Mouse (Mus musculus) MEL (cell line): ENCODE measurements around the gene Lmnb2. TPM values are rescaled to one million over a fixed set of nuclear protein-coding genes. Genes with fewer than 3 reads are reported as not detected.
A peak's percentile ranks its signal among the peaks of the same experiment; 100 is the strongest.

ENCODE experiments used
- DNase-seq: peaks from one replicate; pipeline ENCODE4 v3.0.0; 2011; ENCODE audit warnings: low read depth, low spot score
- H3K27ac ChIP-seq: 2 replicates; pipeline ENCODE4 v1.5.1; 2012; ENCODE audit warnings: low read depth, mild to moderate bottlenecking, control low read depth, low read length, moderate library complexity; ENCODE audit not compliant: control insufficient read depth
- H3K27me3 ChIP-seq, 2 experiments: fragments of 150-350 bp in 1 of 2; sonication (generic) in 1 of 2; 2 replicates each; pipeline ENCODE4 v1.6.1; 2012; ENCODE audit warnings: low read length in 2 of 2, mild to moderate bottlenecking in 2 of 2, improper control_type of control experiment in 1 of 2, moderate library complexity in 1 of 2; ENCODE audit not compliant: insufficient read depth in 2 of 2, control insufficient read depth in 1 of 2
- H3K36me3 ChIP-seq, 2 experiments: 2 replicates each; pipeline ENCODE4 v1.6.1; 2012 to 2014; ENCODE audit warnings: low read length in 2 of 2, improper control_type of control experiment in 1 of 2, inconsistent platforms in 1 of 2, mild to moderate bottlenecking in 1 of 2; ENCODE audit not compliant: insufficient read depth in 2 of 2, control insufficient read depth in 1 of 2
- H3K4me1 ChIP-seq, 2 experiments: fragments of 150-350 bp in 1 of 2; sonication (generic) in 1 of 2; 2 replicates each; pipeline ENCODE4 v1.6.1; 2012; ENCODE audit warnings: low read length in 2 of 2, improper control_type of control experiment in 1 of 2, mild to moderate bottlenecking in 1 of 2; ENCODE audit not compliant: insufficient read depth in 2 of 2, control insufficient read depth in 1 of 2
- H3K4me3 ChIP-seq, 2 experiments: fragments of 150-350 bp in 1 of 2; sonication (generic) in 1 of 2; 2 replicates each; pipeline ENCODE4 v1.5.1; 2012; ENCODE audit warnings: low read depth in 2 of 2, low read length in 2 of 2, mild to moderate bottlenecking in 2 of 2, moderate library complexity in 2 of 2, control low read depth in 1 of 2, improper control_type of control experiment in 1 of 2; ENCODE audit not compliant: control insufficient read depth in 1 of 2, insufficient read depth in 1 of 2
- H3K79me2 ChIP-seq: 2 replicates; pipeline ENCODE4 v1.6.1; 2012; ENCODE audit warnings: mild to moderate bottlenecking, low read length, moderate library complexity; ENCODE audit not compliant: control insufficient read depth, poor library complexity, insufficient read depth
- H3K9ac ChIP-seq: 2 replicates; pipeline ENCODE4 v1.6.1; 2012; ENCODE audit warnings: low read depth, mild to moderate bottlenecking, control low read depth, low read length, moderate library complexity; ENCODE audit not compliant: control insufficient read depth, poor library complexity, severe bottlenecking
- H3K9me3 ChIP-seq: fragments of 150-350 bp; sonication (generic); replicated peaks from 2 replicates; pipeline ENCODE4 v1.6.1; 2012; ENCODE audit warnings: mild to moderate bottlenecking, low read length, improper control_type of control experiment, moderate library complexity; ENCODE audit not compliant: insufficient read depth
- BHLHE40 ChIP-seq: IDR thresholded peaks from 2 replicates; pipeline ENCODE4 v1.6.1; 2012; ENCODE audit warnings: low read depth, mild to moderate bottlenecking, inconsistent platforms, low read length, improper control_type of control experiment, borderline replicate concordance
- CHD1 ChIP-seq: IDR thresholded peaks from 2 replicates; pipeline ENCODE4 v1.6.1; 2012; ENCODE audit warnings: low read depth, mild to moderate bottlenecking, inconsistent platforms, low read length, improper control_type of control experiment
- E2F4 ChIP-seq: IDR thresholded peaks from 2 replicates; pipeline ENCODE4 v1.6.1; 2011; ENCODE audit warnings: low read depth, low read length, improper control_type of control experiment, borderline replicate concordance
- ELF1 ChIP-seq: IDR thresholded peaks from 2 replicates; pipeline ENCODE4 v1.6.1; 2014; ENCODE audit warnings: low read depth, mild to moderate bottlenecking, inconsistent platforms, low read length, improper control_type of control experiment, moderate library complexity
- EP300 ChIP-seq, 2 experiments: IDR thresholded peaks; 2 replicates each; pipeline ENCODE4 v1.6.1; 2011; ENCODE audit warnings: improper control_type of control experiment in 2 of 2, low read length in 2 of 2, low read depth in 1 of 2, mild to moderate bottlenecking in 1 of 2
- GABPA ChIP-seq: IDR thresholded peaks from 2 replicates; pipeline ENCODE4 v1.6.1; 2012; ENCODE audit warnings: low read depth, mild to moderate bottlenecking, inconsistent platforms, low read length, improper control_type of control experiment, moderate library complexity
- GATA1 ChIP-seq: IDR thresholded peaks from 2 replicates; pipeline ENCODE4 v1.6.1; 2011; ENCODE audit warnings: low read depth, low read length, improper control_type of control experiment
- KAT2A ChIP-seq: conservative IDR thresholded peaks from 2 replicates; pipeline ENCODE4 v1.6.1; 2012; ENCODE audit warnings: low read depth, low read length, improper control_type of control experiment, inconsistent platforms
- MAZ ChIP-seq: IDR thresholded peaks from 2 replicates; pipeline ENCODE4 v1.6.1; 2012; ENCODE audit warnings: low read depth, mild to moderate bottlenecking, inconsistent platforms, low read length, improper control_type of control experiment
- MEF2A ChIP-seq: IDR thresholded peaks from 2 replicates; pipeline ENCODE4 v1.6.1; 2014; ENCODE audit warnings: low read depth, mild to moderate bottlenecking, inconsistent platforms, low read length, improper control_type of control experiment; ENCODE audit not compliant: poor library complexity, insufficient replicate concordance, severe bottlenecking; ENCODE audit errors: extremely low read depth
- MXI1 ChIP-seq: IDR thresholded peaks from 2 replicates; pipeline ENCODE4 v1.6.1; 2011; ENCODE audit warnings: mild to moderate bottlenecking, low read depth, low read length, improper control_type of control experiment
- MYB ChIP-seq: IDR thresholded peaks from 2 replicates; pipeline ENCODE4 v1.6.1; 2011; ENCODE audit warnings: mild to moderate bottlenecking, low read depth, low read length, improper control_type of control experiment
- MYC ChIP-seq: IDR thresholded peaks from 2 replicates; pipeline ENCODE4 v1.6.1; 2011; ENCODE audit warnings: low read depth, mild to moderate bottlenecking, low read length, improper control_type of control experiment, moderate library complexity
- NELFE ChIP-seq: IDR thresholded peaks from 2 replicates; pipeline ENCODE4 v1.6.1; 2011; ENCODE audit warnings: low read depth, low read length, improper control_type of control experiment
- NRF1 ChIP-seq: IDR thresholded peaks from 2 replicates; pipeline ENCODE4 v1.6.1; 2014; ENCODE audit warnings: low read depth, mild to moderate bottlenecking, inconsistent platforms, low read length, improper control_type of control experiment, moderate library complexity; ENCODE audit not compliant: poor library complexity, insufficient read depth, severe bottlenecking
- POLR2AphosphoS2 ChIP-seq: IDR thresholded peaks from 2 replicates; pipeline ENCODE4 v1.6.1; 2011; ENCODE audit warnings: low read length, improper control_type of control experiment
- POLR2AphosphoS5 ChIP-seq: IDR thresholded peaks from 2 replicates; pipeline ENCODE4 v1.6.1; 2012; ENCODE audit warnings: low read depth, borderline replicate concordance, mild to moderate bottlenecking, inconsistent platforms, low read length, moderate library complexity, mixed read lengths
- RAD21 ChIP-seq: IDR thresholded peaks from 2 replicates; pipeline ENCODE4 v1.6.1; 2011; ENCODE audit warnings: mild to moderate bottlenecking, low read depth, low read length, improper control_type of control experiment
- SIN3A ChIP-seq: IDR thresholded peaks from 2 replicates; pipeline ENCODE4 v1.6.1; 2012; ENCODE audit warnings: low read length, improper control_type of control experiment, inconsistent platforms
- SMC3 ChIP-seq: IDR thresholded peaks from 2 replicates; pipeline ENCODE4 v1.6.1; 2011; ENCODE audit warnings: low read depth, low read length, improper control_type of control experiment
- TBP ChIP-seq: IDR thresholded peaks from 2 replicates; pipeline ENCODE4 v1.8.0; 2011; ENCODE audit warnings: low read depth, low read length, improper control_type of control experiment
- UBTF ChIP-seq: IDR thresholded peaks from 2 replicates; pipeline ENCODE4 v1.6.1; 2012; ENCODE audit warnings: low read depth, mild to moderate bottlenecking, inconsistent platforms, low read length, improper control_type of control experiment, moderate library complexity, borderline replicate concordance; ENCODE audit not compliant: insufficient read depth
- USF1 ChIP-seq: IDR thresholded peaks from 2 replicates; pipeline ENCODE4 v1.6.1; 2014; ENCODE audit warnings: low read depth, mild to moderate bottlenecking, inconsistent platforms, low read length, improper control_type of control experiment, moderate library complexity
- USF2 ChIP-seq, 2 experiments: IDR thresholded peaks; 2 replicates each; pipeline ENCODE4 v1.6.1; 2011 to 2012; ENCODE audit warnings: improper control_type of control experiment in 2 of 2, low read length in 2 of 2, borderline replicate concordance in 1 of 2, inconsistent platforms in 1 of 2, low read depth in 1 of 2, mild to moderate bottlenecking in 1 of 2; ENCODE audit not compliant: insufficient read depth in 1 of 2
- ZC3H11A ChIP-seq: IDR thresholded peaks from 2 replicates; pipeline ENCODE4 v1.6.1; 2012; ENCODE audit warnings: low read depth, mild to moderate bottlenecking, inconsistent platforms, low read length, improper control_type of control experiment
- ZKSCAN1 ChIP-seq: IDR thresholded peaks from 2 replicates; pipeline ENCODE4 v1.6.1; 2012; ENCODE audit warnings: low read depth, mild to moderate bottlenecking, inconsistent platforms, low read length, improper control_type of control experiment, moderate library complexity
- ZMIZ1 ChIP-seq: IDR thresholded peaks from 2 replicates; pipeline ENCODE4 v1.6.1; 2012; ENCODE audit warnings: low read depth, mild to moderate bottlenecking, inconsistent platforms, low read length, improper control_type of control experiment, moderate library complexity
- ZNF384 ChIP-seq: IDR thresholded peaks from 2 replicates; pipeline ENCODE4 v1.6.1; 2012; ENCODE audit warnings: low read depth, mild to moderate bottlenecking, inconsistent platforms, low read length, improper control_type of control experiment
- polyA plus RNA-seq, 2 experiments: library from polyadenylated mRNA; stranded (reverse) in 1 of 2; unstranded in 1 of 2; fragments of >175 nt in 1 of 2; fragments of >200 nt in 1 of 2; gene quantifications; 2 replicates each; pipeline versions ENCODE4 v1.2.1 to v1.2.4; 2012; ENCODE audit warnings: low replicate concordance in 2 of 2, low read depth in 1 of 2; ENCODE audit not compliant: insufficient read length in 2 of 2, insufficient read depth in 1 of 2, missing spikeins in 1 of 2
- total RNA-seq: library from RNA; depleted of rRNA; stranded (reverse); fragments of 300-350 nt; gene quantifications from 2 replicates; pipeline ENCODE4 v1.2.3, GENCODE M21; 2012

Lmnb2 gene
- total and polyA plus RNA-seq, 3 experiments, result 29.9 to 32.8 TPM; not detected in 1

GRCm38 (mm10) chr10:80940320-80940987 lies 22.4 kb upstream of the Lmnb2 start:
- no peak for DNase-seq
- Histone ChIP-seq H3K9ac (no peak overlapping the region), H3K27me3 (no peaks in the 10 kb centered on the region), H3K4me3 (no peak overlapping the region), H3K9me3 (no peaks in the 10 kb centered on the region), H3K79me2 (no peaks in the 10 kb centered on the region), H3K36me3 (no peaks in the 10 kb centered on the region; a peak in 1 of 4 replicates), H3K27ac (no peak overlapping the region), H3K4me1 (peaks cover 2 to 19% of the 10 kb centered on the region in 2 experiments; a peak in 3 of 4 replicates)
- TF ChIP-seq MEF2A, result 0 out of 2 replicates have a peak, but pooled peaks have one; percentile 19
- no peak for TF ChIP-seq ZKSCAN1
- no peak for TF ChIP-seq RAD21
- no peak for TF ChIP-seq USF2 (IDR thresholded peaks at IDR 0.05; ENCODE audit: borderline replicate concordance in 1 of 2, insufficient read depth in 1 of 2, low read depth in 1 of 2, low read length in 2 of 2)
- no peak for TF ChIP-seq MXI1
- TF ChIP-seq UBTF, result no peak
- no peak for TF ChIP-seq POLR2AphosphoS2
- no peak for TF ChIP-seq E2F4

DNA sequence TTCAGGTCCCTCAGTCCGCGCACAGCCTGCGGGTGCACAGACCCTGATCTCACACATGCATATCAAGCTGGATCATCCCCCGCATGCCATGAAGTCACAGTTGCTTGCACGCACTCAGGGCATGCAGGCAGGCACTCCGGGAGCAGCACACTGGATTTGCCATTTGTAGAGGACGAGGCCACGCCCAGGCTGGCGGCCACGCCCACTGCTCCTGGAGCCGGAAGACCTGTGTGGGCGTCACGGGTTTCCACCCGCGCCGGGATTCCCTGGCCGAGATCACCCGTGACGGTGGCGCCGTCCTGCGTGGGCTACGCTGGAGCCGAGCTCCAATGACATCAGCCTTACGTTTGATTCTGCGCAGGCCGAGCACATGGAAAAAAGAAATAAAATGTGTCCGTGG lies 21.6 kb upstream of the Lmnb2 start:
- DNase-seq, result peak; percentile 90
- H3K27me3 ChIP-seq, result no peaks in the 10 kb centered on the region
- TF ChIP-seq EP300 (IDR thresholded peaks at IDR 0.05; ENCODE audit: low read depth in 1 of 2, low read length in 2 of 2) (peak in 1 of 2 experiments; percentile 14; a peak in 1 of 4 replicates), KAT2A (no peak), E2F4 (no peak), UBTF (no peak), BHLHE40 (no peak), GABPA (no peak), SIN3A (peak; percentile 54; the same call in 1 of the 2 replicates), ZC3H11A (no peak), GATA1 (no peak), CHD1 (no peak), TBP (0 out of 2 replicates have a peak, but pooled peaks have one; percentile 37), RAD21 (no peak), MYB (no peak), MXI1 (peak; percentile 62; the same call in 1 of the 2 replicates), ELF1 (peak; percentile 66), SMC3 (no peak), USF1 (no peak; the same call in 1 of the 2 replicates), ZMIZ1 (no peak), NRF1 (peak; percentile 33; the same call in 1 of the 2 replicates), MAZ (no peak), MYC (0 out of 2 replicates have a peak, but pooled peaks have one; percentile 29), NELFE (no peak), POLR2AphosphoS5 (no peak), ZNF384 (no peak)

More for the DNA sequence above, 21.6 kb upstream of the Lmnb2 start:
- Histone ChIP-seq H3K9me3 (no peaks in the 10 kb centered on the region), H3K79me2 (no peaks in the 10 kb centered on the region), H3K4me1 (peaks cover 5 to 21% of the 10 kb centered on the region in 2 experiments), H3K36me3 (peaks cover 0 to 2% of the 10 kb centered on the region in 2 experiments; a peak in 1 of 4 replicates), H3K27ac (no peak overlapping the region; the same call in 1 of the 2 replicates), H3K9ac (peak overlapping the region; percentile 59), H3K4me3 (peak overlapping the region; percentile 50 to 51)
